Mouse (Mus musculus) cerebellum, adult 11-12 months (tissue): ENCODE results near the gene Olfr353.

Source experiments
- DNase-seq: peaks from one replicate; pipeline ENCODE4 v3.0.0; 2022

Olfr353 gene

DNA sequence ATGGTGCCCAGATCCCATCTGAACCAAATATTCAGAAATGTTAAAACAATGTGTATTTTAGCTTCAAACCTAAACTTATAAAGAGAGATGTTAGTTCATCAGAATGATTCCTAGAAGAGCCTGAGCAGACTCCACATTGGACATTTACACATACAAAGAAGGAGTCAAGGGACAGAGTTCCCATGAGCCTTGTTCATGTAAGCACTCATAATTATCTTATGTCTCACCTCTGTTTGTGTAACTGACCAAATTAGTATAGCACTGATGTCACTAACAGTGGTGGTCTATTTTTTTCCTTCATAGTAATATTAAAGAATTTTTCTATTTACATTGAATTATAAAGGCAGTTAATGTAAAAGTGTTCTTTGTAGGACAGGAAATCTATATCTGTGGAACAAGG is at the start of gene Olfr353:
Olfr353 (minus strand) TSS at position 101 of the 400 bp plus-strand sequence.
- DNase-seq: no peak

- DNase-seq: no peak
These were observed 44.1 kb upstream of the Olfr353 start, which contains the start of gene Olfr356 for GRCm38 (mm10) chr2:36936821-36937220. Gene Olfr356, plus strand, starts transcription at chr2:36937121.

DNA sequence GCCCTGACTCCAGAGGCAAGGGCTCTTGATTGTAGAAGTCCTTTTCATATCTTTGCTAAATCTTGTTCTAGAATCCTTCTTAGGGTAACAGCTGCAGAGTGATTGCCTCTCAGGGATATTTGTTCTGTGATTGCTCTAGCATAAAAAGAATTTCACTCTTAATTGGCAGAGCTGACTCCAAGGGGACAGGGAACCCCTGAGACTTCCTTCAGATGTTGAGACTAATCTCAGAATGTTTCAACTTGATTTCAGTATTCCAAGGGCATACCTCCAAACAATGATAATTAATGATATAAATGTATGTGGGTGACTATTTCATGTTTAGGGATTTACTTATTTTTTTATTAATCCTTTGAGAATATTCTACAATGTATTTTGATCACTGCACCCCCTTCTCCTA is 36.1 kb upstream of the Olfr353 start, which contains the start of gene Olfr355:
Olfr355 (minus strand) TSS at position 101 of the 400 bp plus-strand sequence.
- no peak for DNase-seq

DNA sequence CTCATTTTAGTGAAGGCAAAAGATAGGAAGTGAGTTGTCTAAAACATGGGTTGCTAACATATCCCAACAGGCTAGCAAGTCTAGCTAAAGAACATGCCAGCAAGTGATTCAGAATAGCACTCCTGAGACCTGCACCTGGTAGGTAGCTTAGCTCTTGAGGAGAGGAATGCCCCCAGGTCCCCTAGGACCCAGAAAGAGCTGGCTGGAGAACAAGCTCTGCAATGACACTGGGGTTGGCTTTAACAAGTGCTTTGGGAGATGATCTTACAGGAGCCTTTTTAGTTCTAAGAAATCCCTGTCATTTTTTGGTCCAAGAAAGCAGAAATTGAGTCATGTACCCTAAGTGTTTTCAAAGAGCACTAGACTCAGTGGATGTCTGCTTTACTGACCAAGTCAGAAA is 12.6 kb upstream of the Olfr353 start, which contains the start of gene Olfr354:
Olfr354 (plus strand) TSS at position 301 of the 400 bp plus-strand sequence.
- DNase-seq: no peak

- DNase-seq: no peak
These were observed 4.4 kb upstream of the Olfr353 start for GRCm38 (mm10) chr2:36897114-36897513.

DNA sequence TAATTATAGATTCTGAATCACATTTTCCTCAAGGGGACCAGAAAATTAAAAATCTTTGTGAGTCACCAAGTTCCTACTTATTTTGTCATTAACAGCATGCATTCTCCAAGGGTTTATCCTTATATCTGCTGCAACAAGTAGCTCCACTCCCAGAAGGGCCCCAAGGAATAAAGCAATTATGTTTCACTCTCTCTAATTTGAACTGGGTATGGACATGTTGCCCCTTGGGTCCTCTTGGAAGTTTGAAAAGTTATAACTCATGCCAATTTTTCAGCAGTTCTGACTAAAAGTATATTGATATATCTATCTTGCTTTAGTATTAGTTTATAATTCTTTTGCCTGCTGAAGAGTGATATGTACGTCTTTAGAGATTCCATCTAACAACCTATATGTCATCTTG is 24.6 kb downstream of the Olfr353 start, which contains the start of gene Olfr352:
Olfr352 (plus strand) TSS at position 301 of the 400 bp plus-strand sequence.
- no peak for DNase-seq

DNA sequence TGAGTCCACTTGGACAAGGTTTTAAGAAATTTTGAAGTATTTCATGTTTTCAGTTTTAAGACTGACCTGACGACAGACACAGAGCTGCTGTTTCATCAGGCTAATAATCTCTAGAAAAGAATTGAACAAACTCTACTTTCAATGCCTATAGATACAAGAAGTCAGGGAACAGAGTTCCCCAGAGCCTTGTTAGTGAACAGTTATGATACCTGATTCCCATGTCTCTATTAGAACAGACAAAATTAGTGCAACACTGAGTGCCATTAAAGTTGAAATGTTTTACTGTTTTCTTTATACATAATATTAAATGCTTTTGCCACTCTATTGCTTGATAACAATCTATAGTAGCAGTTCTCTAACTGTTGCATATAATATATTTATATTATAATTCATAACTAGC is 30.2 kb downstream of the Olfr353 start, which contains the start of gene Olfr351:
Olfr351 (minus strand) TSS at position 101 of the 400 bp plus-strand sequence.
- no peak for DNase-seq

GRCm38 (mm10) chr2:36846010-36846409 is 46.7 kb downstream of the Olfr353 start, which contains the start of gene Olfr350:
Gene Olfr350, plus strand, starts transcription at chr2:36846310.
- no peak for DNase-seq
